Mouse (Mus musculus) G1E (cell line): ENCODE measurements at regions not wholly inside any gene's neighbourhood (a gene's known extent, or its start where the extent isn't known, plus 50 kb on each side); places are given as distances from the start of the nearest gene placed in this dataset.
A peak's percentile ranks its signal among the peaks of the same experiment; 100 is the strongest.

Source experiments
- ATAC-seq: 2 replicates; pipeline ENCODE4 v1.8.0; 2016; ENCODE audit warnings: mild to moderate bottlenecking; ENCODE audit not compliant: insufficient number of reproducible peaks, poor library complexity, low FRiP score, severe bottlenecking; ENCODE audit errors: extremely low read depth
- DNase-seq: peaks from one replicate; pipeline ENCODE4 v3.0.0; 2012; ENCODE audit warnings: low spot score
- H3K27me3 ChIP-seq: 2 replicates; pipeline ENCODE4 v1.6.1; 2012; ENCODE audit warnings: mild to moderate bottlenecking, low read length, inconsistent platforms; ENCODE audit not compliant: insufficient read depth
- H3K36me3 ChIP-seq: replicated peaks from 2 replicates; pipeline ENCODE3; 2012; ENCODE audit warnings: mild to moderate bottlenecking, inconsistent platforms
- H3K4me1 ChIP-seq: 2 replicates; pipeline ENCODE4 v1.6.1; 2012; ENCODE audit warnings: low read depth, low read length, inconsistent platforms, mixed read lengths; ENCODE audit not compliant: insufficient read depth
- H3K4me3 ChIP-seq: 2 replicates; pipeline ENCODE4 v1.5.1; 2012; ENCODE audit warnings: low read depth, mild to moderate bottlenecking, inconsistent platforms, low read length, moderate library complexity, mixed read lengths
- H3K9me3 ChIP-seq: replicated peaks from 2 replicates; pipeline ENCODE4 v1.6.1; 2012; ENCODE audit warnings: inconsistent platforms
- CTCF ChIP-seq: IDR thresholded peaks from 2 replicates; pipeline ENCODE4 v1.5.1; 2012; ENCODE audit warnings: low read depth, low read length, inconsistent platforms, mixed read lengths
- GATA1 ChIP-seq: IDR thresholded peaks from 2 replicates; pipeline ENCODE4 v1.6.1; 2012; ENCODE audit warnings: borderline replicate concordance, low read length, inconsistent platforms, mixed read lengths
- GATA2 ChIP-seq: IDR thresholded peaks from 2 replicates; pipeline ENCODE4 v1.6.1; 2012; ENCODE audit warnings: low read depth, low read length, inconsistent platforms, borderline replicate concordance
- POLR2AphosphoS5 ChIP-seq: IDR thresholded peaks from 2 replicates; pipeline ENCODE4 v1.6.1; 2012; ENCODE audit warnings: low read depth, low read length, inconsistent platforms; ENCODE audit not compliant: insufficient replicate concordance
- TAL1 ChIP-seq: conservative IDR thresholded peaks from 2 replicates; pipeline ENCODE4 v1.6.1; 2012; ENCODE audit warnings: low read depth, low read length, inconsistent platforms, mixed read lengths

DNA sequence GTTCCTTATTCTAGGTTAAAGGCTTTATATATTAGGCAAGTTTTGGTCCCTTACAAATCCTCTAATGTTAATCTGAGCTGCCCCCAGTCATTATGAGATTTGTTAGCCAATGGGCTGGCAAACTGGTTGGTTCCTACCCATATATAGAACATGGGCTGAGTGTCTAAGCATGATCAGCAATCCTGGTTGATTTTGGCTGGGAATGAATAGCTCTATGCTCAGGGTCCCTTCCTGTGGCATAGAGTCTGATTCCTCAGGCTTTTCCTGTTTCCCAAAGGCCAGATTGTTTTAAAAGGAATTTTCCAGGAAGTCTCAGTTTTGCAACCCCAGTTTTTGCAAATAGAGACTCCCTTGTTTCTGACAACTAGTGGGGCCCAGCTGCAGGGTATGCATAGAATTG lies 102.1 kb upstream of the 9330182O14Rik start:
- H3K4me1 ChIP-seq, result peaks cover under 1% of the 10 kb centered on the region
- DNase-seq, result no peak
- ATAC-seq, result no peak
- no peaks in the 10 kb centered on the region for H3K36me3 ChIP-seq
- no peaks in the 10 kb centered on the region for H3K27me3 ChIP-seq
- no peak overlapping the region for H3K4me3 ChIP-seq
- TF ChIP-seq GATA1 (no peak), CTCF (no peak), TAL1 (no peak), POLR2AphosphoS5 (no peak), GATA2 (no peak)
- no peaks in the 10 kb centered on the region for H3K9me3 ChIP-seq

DNA sequence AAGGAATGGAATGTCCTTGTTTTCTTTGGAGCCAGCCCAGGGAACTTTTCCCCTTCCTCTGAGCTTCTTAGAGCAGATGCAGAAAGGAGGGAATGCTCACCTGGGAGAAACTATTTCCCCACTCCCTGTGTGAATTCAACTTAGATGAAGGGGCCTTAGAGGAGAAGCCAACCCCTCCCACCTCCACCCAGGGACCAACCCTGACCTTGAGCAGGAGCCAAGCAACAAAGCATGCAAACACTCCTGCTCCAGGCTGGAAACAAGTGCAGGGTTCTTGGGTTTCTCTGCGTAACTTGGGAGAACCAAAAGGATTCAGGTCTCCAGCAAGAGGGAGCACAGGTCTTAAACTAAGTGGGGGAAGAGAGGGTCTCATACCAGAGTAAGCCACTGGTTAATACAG lies 98.0 kb upstream of the 9330182O14Rik start:
- DNase-seq (no peak), ATAC-seq (no peak)
- TF ChIP-seq GATA1 (no peak), GATA2 (no peak), TAL1 (no peak), POLR2AphosphoS5 (no peak), CTCF (no peak)
- Histone ChIP-seq H3K4me1 (peaks cover 5% of the 10 kb centered on the region), H3K4me3 (no peak overlapping the region), H3K36me3 (no peaks in the 10 kb centered on the region), H3K9me3 (no peaks in the 10 kb centered on the region), H3K27me3 (no peaks in the 10 kb centered on the region)

DNA sequence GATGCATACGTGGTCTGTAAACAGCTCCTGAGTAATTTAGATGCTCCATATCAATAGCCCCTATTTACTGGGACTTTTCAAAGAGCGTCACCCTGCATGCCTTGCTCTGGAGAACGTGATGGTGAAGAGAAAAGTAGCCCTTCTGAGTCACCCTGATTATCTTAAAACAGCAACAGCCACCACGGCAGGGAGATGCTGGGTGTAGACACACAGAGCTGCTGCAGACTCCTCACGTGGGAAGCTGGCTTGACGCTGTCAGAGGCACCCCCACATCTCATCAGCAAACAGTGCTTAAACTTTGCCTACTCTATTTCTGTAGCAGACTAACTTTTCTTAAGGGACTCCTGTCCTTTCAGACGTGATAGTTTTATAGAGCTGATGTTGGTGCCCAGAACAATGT lies 96.9 kb upstream of the 9330182O14Rik start:
- no peak for DNase-seq
- H3K4me3 ChIP-seq, result no peak overlapping the region

DNA sequence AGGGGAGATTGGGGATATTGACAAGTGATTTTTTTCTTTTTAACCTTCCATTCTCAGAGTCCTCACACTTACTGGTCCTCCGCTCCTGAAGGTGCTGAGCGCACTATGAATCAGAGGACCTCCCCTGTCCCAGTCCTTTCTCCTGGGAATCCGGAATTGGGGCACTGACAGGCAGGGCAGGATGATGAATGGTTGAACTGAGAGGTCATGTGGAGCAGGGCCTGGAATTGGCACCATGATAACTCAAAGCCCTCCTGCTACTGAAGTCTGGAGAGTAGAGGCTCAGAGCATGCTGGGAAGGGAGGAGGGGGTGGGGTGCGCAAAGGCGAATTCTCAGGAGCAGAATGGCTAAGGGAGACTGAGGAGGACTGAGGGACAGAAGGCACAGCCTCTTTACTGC lies 87.9 kb upstream of the 9330182O14Rik start:
- Histone ChIP-seq H3K4me1 (peaks cover 4% of the 10 kb centered on the region), H3K36me3 (no peaks in the 10 kb centered on the region), H3K4me3 (no peak overlapping the region), H3K9me3 (no peaks in the 10 kb centered on the region), H3K27me3 (peaks cover 4% of the 10 kb centered on the region)
- TF ChIP-seq GATA2, result no peak
- no peak for TF ChIP-seq TAL1
- no peak for TF ChIP-seq POLR2AphosphoS5
- TF ChIP-seq GATA1, result no peak
- TF ChIP-seq CTCF, result no peak
- DNase-seq (no peak), ATAC-seq (no peak)

More for the DNA sequence above, 96.9 kb upstream of the 9330182O14Rik start:
- Histone ChIP-seq H3K27me3 (no peaks in the 10 kb centered on the region), H3K9me3 (no peaks in the 10 kb centered on the region), H3K4me1 (peaks cover 5% of the 10 kb centered on the region), H3K36me3 (no peaks in the 10 kb centered on the region)
- ATAC-seq, result peak; percentile 54; the same call in 1 of the 2 replicates
- TF ChIP-seq GATA1 (no peak), CTCF (no peak), GATA2 (no peak), TAL1 (no peak), POLR2AphosphoS5 (no peak)

DNA sequence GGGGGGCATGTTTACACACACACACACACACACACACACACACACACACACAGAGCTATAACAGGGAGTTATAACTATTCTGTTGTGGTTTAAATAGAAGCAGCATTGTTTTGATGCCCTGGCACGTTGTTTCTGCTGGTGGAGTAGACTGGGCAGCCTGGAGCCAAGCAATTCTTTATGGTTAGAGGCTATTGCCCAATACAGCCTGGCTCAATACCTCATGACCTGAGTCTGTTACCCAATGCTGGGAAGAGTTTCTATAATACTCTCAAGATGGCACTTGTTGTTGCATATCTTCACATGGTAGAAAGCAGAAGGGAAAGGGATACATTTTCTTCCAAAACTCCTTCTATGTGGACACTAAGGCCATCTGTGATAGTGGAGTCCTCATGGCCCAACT lies 87.1 kb upstream of the 9330182O14Rik start:
- no peak for TF ChIP-seq POLR2AphosphoS5
- TF ChIP-seq GATA1, result no peak
- no peak for TF ChIP-seq GATA2
- TF ChIP-seq TAL1, result no peak
- TF ChIP-seq CTCF, result no peak
- Histone ChIP-seq H3K27me3 (peaks cover 4% of the 10 kb centered on the region), H3K9me3 (no peaks in the 10 kb centered on the region), H3K4me3 (no peak overlapping the region), H3K4me1 (peaks cover 4% of the 10 kb centered on the region), H3K36me3 (no peaks in the 10 kb centered on the region)
- ATAC-seq, result no peak
- no peak for DNase-seq

DNA sequence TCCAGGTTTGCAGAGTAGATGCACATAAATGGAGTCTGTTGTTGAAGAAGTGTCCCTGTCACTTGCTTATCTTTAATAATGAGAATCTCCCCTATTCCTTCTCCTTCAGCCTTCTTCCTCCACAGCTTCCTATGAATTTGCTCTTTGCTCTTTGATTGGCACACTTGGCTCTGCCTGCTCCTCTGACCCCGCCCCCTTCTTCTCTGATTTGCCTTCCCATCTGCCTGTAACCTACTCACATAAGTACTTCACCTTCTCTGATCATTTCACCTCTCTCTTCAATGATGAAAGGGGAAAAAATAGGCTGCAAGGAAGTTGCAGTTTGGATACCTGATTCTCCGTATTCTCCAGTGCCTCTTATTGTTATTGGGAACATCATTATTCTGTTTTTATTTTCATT lies 66.1 kb upstream of the 9330182O14Rik start:
- 0 out of 2 replicates have a peak, but pooled peaks cover 3% of the 10 kb centered on the region for H3K27me3 ChIP-seq
- H3K9me3 ChIP-seq, result no peaks in the 10 kb centered on the region
- H3K36me3 ChIP-seq, result no peaks in the 10 kb centered on the region
- no peak overlapping the region for H3K4me3 ChIP-seq
- no peaks in the 10 kb centered on the region; the same call in 1 of the 2 replicates for H3K4me1 ChIP-seq
- ATAC-seq (no peak), DNase-seq (no peak)
- TF ChIP-seq GATA2 (no peak), CTCF (no peak), POLR2AphosphoS5 (no peak), GATA1 (no peak), TAL1 (no peak)
